Mouse (Mus musculus) liver, embryonic 16.5 days (tissue): ENCODE data around the gene Zbtb38. TPM values are rescaled to one million over a fixed set of nuclear protein-coding genes. Genes with fewer than 3 reads are reported as not detected.

Experiments used
- ATAC-seq: fragments of 200-750 bp; cut with Nextera tagmentation; 2 replicates; pipeline ENCODE4 v1.8.0; 2017; ENCODE audit warnings: low read depth, mild to moderate bottlenecking, moderate number of reproducible peaks, moderate library complexity
- H3K27ac ChIP-seq: fragments of 300-500 bp; sonication (generic); 2 replicates; pipeline ENCODE4 v1.5.1; 2014; ENCODE audit warnings: mild to moderate bottlenecking, low read length
- H3K27me3 ChIP-seq: fragments of 300-500 bp; sonication (generic); 2 replicates; pipeline ENCODE4 v1.6.1; 2014; ENCODE audit warnings: low read depth, low read length, mixed read lengths; ENCODE audit not compliant: control insufficient read depth, insufficient read depth
- H3K36me3 ChIP-seq: fragments of 300-500 bp; sonication (generic); 2 replicates; pipeline ENCODE4 v1.6.1; 2014; ENCODE audit warnings: mild to moderate bottlenecking; ENCODE audit not compliant: control insufficient read depth, insufficient read depth
- H3K4me1 ChIP-seq: fragments of 300-500 bp; sonication (generic); 2 replicates; pipeline ENCODE4 v1.6.1; 2014; ENCODE audit warnings: low read depth, low read length, mixed read lengths; ENCODE audit not compliant: control insufficient read depth
- H3K4me2 ChIP-seq: fragments of 300-500 bp; sonication (generic); 2 replicates; pipeline ENCODE4 v1.6.1; 2014; ENCODE audit warnings: low read depth, low read length, mixed read lengths
- H3K4me3 ChIP-seq: fragments of 300-500 bp; sonication (generic); 2 replicates; pipeline ENCODE4 v1.5.1; 2014; ENCODE audit warnings: low read depth, mild to moderate bottlenecking, low read length
- H3K9ac ChIP-seq: fragments of 300-500 bp; sonication (generic); 2 replicates; pipeline ENCODE4 v1.6.1; 2014; ENCODE audit warnings: low read depth, low read length
- H3K9me3 ChIP-seq: fragments of 300-500 bp; sonication (generic); replicated peaks from 2 replicates; pipeline ENCODE4 v1.6.1; 2016; ENCODE audit warnings: low read length; ENCODE audit not compliant: control insufficient read depth
- WGBS: fragments of 180-500 bp; shearing (Covaris S2); extraction: QIAGEN DNeasy Blood & Tissue Kit; methylation state at CpG from one replicate; pipeline ENCODE4 v1.1.7; 2014; ENCODE audit not compliant: insufficient replicate concordance; 5-methylcytosine and 5-hydroxymethylcytosine counted together
- polyA plus RNA-seq: library from polyadenylated mRNA; unstranded; fragments of >200 nt; fragmentation: Nextera tagmentation; extraction: Ambion mirVana; gene quantifications from 2 replicates; pipeline ENCODE4 v1.2.1, GENCODE M21; 2015

Zbtb38 gene
- polyA plus RNA-seq, 1 experiment from 2014 or later, result 5.3 TPM

- 0 out of 2 replicates have a peak overlapping the region, but pooled peaks have one; percentile 6 for H3K9ac ChIP-seq
- peaks cover 10% of the 10 kb centered on the region for H3K4me1 ChIP-seq
- ATAC-seq, result peak; percentile 30; the same call in 1 of the 2 replicates
- no peaks in the 10 kb centered on the region for H3K27me3 ChIP-seq
- H3K4me2 ChIP-seq, result peak overlapping the region; percentile 48
- H3K27ac ChIP-seq, result 0 out of 2 replicates have a peak overlapping the region, but pooled peaks have one; percentile 46
- H3K36me3 ChIP-seq, result no peaks in the 10 kb centered on the region
- H3K4me3 ChIP-seq, result peak overlapping the region; percentile 18
- H3K9me3 ChIP-seq, result no peaks in the 10 kb centered on the region
These were observed 13.4 kb upstream of the Zbtb38 start for GRCm38 (mm10) chr9:96766078-96766477.

GRCm38 (mm10) chr9:96765410-96765809 is 12.8 kb upstream of the Zbtb38 start:
- Histone ChIP-seq H3K9me3 (no peaks in the 10 kb centered on the region), H3K27ac (no peak overlapping the region), H3K4me1 (peaks cover 10% of the 10 kb centered on the region), H3K4me3 (peak overlapping the region; percentile 18), H3K27me3 (no peaks in the 10 kb centered on the region), H3K36me3 (no peaks in the 10 kb centered on the region), H3K9ac (0 out of 2 replicates have a peak overlapping the region, but pooled peaks have one; percentile 6), H3K4me2 (peak overlapping the region; percentile 48)
- peak; percentile 95 for ATAC-seq
- WGBS, result 20% methylated on average over 5 of the region's 5 CpGs

GRCm38 (mm10) chr9:96763847-96764631 is 11.4 kb upstream of the Zbtb38 start:
- peaks cover 4% of the 10 kb centered on the region; the same call in 1 of the 2 replicates for H3K4me1 ChIP-seq
- H3K36me3 ChIP-seq, result no peaks in the 10 kb centered on the region
- no peak overlapping the region for H3K4me2 ChIP-seq
- no peak overlapping the region for H3K9ac ChIP-seq
- no peaks in the 10 kb centered on the region for H3K9me3 ChIP-seq
- H3K27me3 ChIP-seq, result no peaks in the 10 kb centered on the region
- 50% methylated on average over 9 of the region's 9 CpGs for WGBS
- no peak overlapping the region for H3K27ac ChIP-seq
- no peak for ATAC-seq
- H3K4me3 ChIP-seq, result no peak overlapping the region

- no peak overlapping the region for H3K4me3 ChIP-seq
- H3K9ac ChIP-seq, result no peak overlapping the region
- H3K4me2 ChIP-seq, result no peak overlapping the region
- no peaks in the 10 kb centered on the region for H3K9me3 ChIP-seq
- peaks cover 8% of the 10 kb centered on the region for H3K4me1 ChIP-seq
- no peak for ATAC-seq
- no peaks in the 10 kb centered on the region for H3K27me3 ChIP-seq
- H3K36me3 ChIP-seq, result no peaks in the 10 kb centered on the region
- H3K27ac ChIP-seq, result no peak overlapping the region
- WGBS, result 70% methylated on average over 3 of the region's 3 CpGs
These were observed 10.4 kb upstream of the Zbtb38 start for GRCm38 (mm10) chr9:96763025-96763424.

DNA sequence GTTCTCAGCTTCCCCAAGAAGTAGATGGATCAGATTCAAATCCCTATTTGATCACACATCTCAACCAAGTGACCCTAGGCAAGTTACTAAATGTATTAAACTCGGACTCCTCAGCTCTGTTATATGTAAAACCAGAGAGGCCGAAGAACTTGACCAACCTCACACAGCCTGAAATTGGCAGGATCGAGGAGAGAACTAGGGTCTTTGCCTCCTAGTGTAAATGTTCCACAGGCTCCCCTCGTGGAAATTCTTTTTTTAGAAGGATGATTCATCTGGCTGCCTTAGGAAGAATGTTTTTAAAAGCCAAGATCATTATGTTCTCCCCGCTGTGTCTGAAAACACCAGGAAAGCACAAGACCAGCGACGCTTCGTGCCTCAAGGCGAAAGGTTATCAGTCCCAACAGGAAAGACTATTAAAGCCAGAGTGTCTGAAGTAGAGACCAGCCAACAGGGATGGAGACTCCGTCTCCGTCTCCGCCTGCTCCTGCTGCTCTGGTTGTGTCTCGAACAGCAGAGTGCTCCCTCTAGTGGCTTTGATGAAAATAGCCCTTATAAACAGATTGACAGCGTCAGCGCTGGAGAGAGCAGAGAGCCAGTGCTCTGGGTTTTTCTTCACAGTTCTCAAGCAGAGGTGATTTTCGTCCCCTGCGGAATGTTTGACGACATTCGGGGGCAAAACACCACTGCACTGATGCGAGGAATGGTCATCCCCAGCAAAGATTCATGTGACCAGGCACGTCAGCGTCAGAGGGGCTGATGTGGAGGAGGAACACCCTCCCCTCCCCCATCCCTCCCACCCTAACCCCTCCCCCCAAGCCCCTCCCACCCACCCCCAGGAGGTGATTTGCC is 6.3 kb upstream of the Zbtb38 start:
- 10% methylated on average over 22 of the region's 22 CpGs for WGBS
- no peaks in the 10 kb centered on the region for H3K27me3 ChIP-seq
- H3K4me3 ChIP-seq, result peak overlapping the region; percentile 19; the same call in 1 of the 2 replicates
- no peak overlapping the region for H3K27ac ChIP-seq
- peaks cover 4% of the 10 kb centered on the region for H3K4me1 ChIP-seq
- no peaks in the 10 kb centered on the region for H3K36me3 ChIP-seq
- no peak overlapping the region for H3K9ac ChIP-seq
- no peaks in the 10 kb centered on the region for H3K9me3 ChIP-seq
- ATAC-seq, result peak; percentile 79
- peak overlapping the region; percentile 40 for H3K4me2 ChIP-seq

DNA sequence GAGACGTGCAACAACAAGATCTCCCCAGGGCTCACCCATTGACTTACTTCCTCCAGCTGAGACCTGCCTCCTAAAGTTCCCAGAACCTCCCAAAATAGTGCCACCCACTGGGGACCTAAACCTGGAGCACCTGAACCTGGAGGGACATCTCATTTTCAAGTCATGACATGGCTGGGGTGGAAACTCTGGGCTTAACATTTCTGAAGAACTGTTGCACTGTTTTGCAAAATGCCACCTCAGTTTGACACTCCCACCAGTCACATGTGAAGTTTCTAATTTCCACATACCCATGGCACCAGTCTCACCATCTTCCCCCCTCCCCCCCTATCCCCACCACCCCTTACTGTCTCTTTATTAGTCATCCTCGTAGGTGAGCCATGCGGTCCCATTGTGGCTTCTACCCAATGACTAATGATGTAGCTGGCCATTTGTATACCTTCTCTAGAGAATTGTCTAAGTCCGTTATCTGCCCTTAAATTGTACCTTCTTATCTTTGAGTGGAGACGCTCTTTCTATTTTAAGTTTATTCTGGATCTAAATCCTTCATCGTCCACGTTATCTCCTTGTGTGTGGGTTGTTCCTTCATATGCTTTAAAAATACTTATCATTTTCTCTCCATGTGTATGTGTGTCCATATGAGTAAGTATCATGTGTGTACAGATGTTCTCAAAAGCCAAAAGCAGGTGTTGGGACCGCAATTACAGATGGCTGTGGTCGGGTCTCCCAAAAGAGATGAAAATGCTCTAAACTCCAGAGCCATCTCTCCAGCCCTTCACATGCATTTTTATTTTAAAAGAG is 4.2 kb upstream of the Zbtb38 start:
- no peaks in the 10 kb centered on the region for H3K27me3 ChIP-seq
- no peak for ATAC-seq
- no peak overlapping the region for H3K9ac ChIP-seq
- H3K4me1 ChIP-seq, result peaks cover 4% of the 10 kb centered on the region
- 50% methylated on average over 9 of the region's 9 CpGs for WGBS
- H3K4me3 ChIP-seq, result no peak overlapping the region
- no peak overlapping the region for H3K4me2 ChIP-seq
- no peak overlapping the region for H3K27ac ChIP-seq
- H3K36me3 ChIP-seq, result no peaks in the 10 kb centered on the region
- no peaks in the 10 kb centered on the region for H3K9me3 ChIP-seq

- WGBS, result 71% methylated on average over 11 of the region's 11 CpGs
- no peak overlapping the region for H3K4me2 ChIP-seq
- H3K9me3 ChIP-seq, result no peaks in the 10 kb centered on the region
- no peaks in the 10 kb centered on the region for H3K27me3 ChIP-seq
- no peaks in the 10 kb centered on the region for H3K36me3 ChIP-seq
- no peak for ATAC-seq
- no peak overlapping the region for H3K4me3 ChIP-seq
- H3K4me1 ChIP-seq, result peaks cover 4% of the 10 kb centered on the region
- no peak overlapping the region for H3K9ac ChIP-seq
- H3K27ac ChIP-seq, result no peak overlapping the region
These were observed 3.1 kb upstream of the Zbtb38 start for GRCm38 (mm10) chr9:96755761-96756160.

GRCm38 (mm10) chr9:96754625-96754969 is 2.0 kb upstream of the Zbtb38 start:
- no peaks in the 10 kb centered on the region for H3K27me3 ChIP-seq
- WGBS, result 0% methylated on average over 1 of the region's 1 CpGs

More at GRCm38 (mm10) chr9:96754625-96754969, 2.0 kb upstream of the Zbtb38 start:
- Histone ChIP-seq H3K4me1 (peaks cover 4% of the 10 kb centered on the region), H3K27ac (no peak overlapping the region), H3K9ac (no peak overlapping the region), H3K36me3 (no peaks in the 10 kb centered on the region), H3K9me3 (no peaks in the 10 kb centered on the region), H3K4me2 (no peak overlapping the region), H3K4me3 (no peak overlapping the region)
- ATAC-seq, result no peak
